In the genomic region with DNA sequence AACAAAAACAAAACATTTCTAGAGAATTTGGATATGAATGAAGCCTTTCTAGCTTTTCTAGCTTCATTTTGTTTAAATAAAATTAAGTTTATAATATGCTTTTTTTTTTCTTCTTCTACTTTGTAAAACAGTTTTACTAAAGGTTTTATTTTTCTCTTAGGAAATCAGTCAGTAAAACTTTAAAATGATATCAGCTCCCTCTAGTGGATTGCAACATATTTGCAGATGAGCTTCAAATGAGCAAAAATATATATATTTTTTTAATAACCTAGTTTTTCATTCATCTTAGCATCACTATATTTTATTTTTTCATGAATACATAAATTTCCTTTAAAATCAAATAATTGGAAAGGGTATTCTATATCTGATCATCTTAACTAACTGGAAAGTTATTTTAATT, we compare ENCODE assay signal across 18 mouse cellular contexts.
DNase-seq lines count a peak whose midpoint lies in the region; ATAC-seq and TF ChIP-seq lines count a peak whose summit lies in the region.
"Had no signal": no experiment of that assay in that cellular context is flagged by ENCODE, and none has a peak within 500 bp of the region (broad histone marks: within the 10 kb centered on the region; RNA-seq: fewer than 3 reads in every experiment).

No protein-coding gene starts in this region.

- H3K4me1 ChIP-seq in kidney, postnatal 0 days (replicated peaks; ENCODE audit: insufficient read depth, low read length) = no peaks in the 10 kb centered on the region
- no peaks in the 10 kb centered on the region for H3K4me1 ChIP-seq in kidney, embryonic 14.5 days (ENCODE audit: control insufficient read depth, insufficient read depth, low read length)
- no peaks in the 10 kb centered on the region for H3K4me1 ChIP-seq in stomach, postnatal 0 days (replicated peaks; ENCODE audit: control insufficient read depth, insufficient read depth)
- H3K4me1 ChIP-seq: embryonic facial prominence, embryonic 13.5 days; limb, embryonic 12.5 days; midbrain, embryonic 10.5 days had no signal

- no peak for ATAC-seq in kidney, postnatal 0 days (replicated peaks; ENCODE audit: low FRiP score, low read depth)
- no peak for ATAC-seq in kidney, embryonic 14.5 days (ENCODE audit: low FRiP score, low TSS enrichment)
- ATAC-seq in stomach, postnatal 0 days (ENCODE audit: low FRiP score, low TSS enrichment) = no peak

- TF ChIP-seq EP300 in stomach, postnatal 0 days (optimal IDR thresholded peaks at IDR 0.05) = no peak

- no peaks in the 10 kb centered on the region for H3K27me3 ChIP-seq in kidney, postnatal 0 days (ENCODE audit: insufficient read depth, low read length)
- H3K27me3 ChIP-seq in kidney, embryonic 14.5 days (ENCODE audit: control insufficient read depth, insufficient read depth, low read length) = no peaks in the 10 kb centered on the region
- no peaks in the 10 kb centered on the region for H3K27me3 ChIP-seq in stomach, postnatal 0 days (ENCODE audit: control insufficient read depth, insufficient read depth, low read length)
- H3K27me3 ChIP-seq: embryonic facial prominence, embryonic 13.5 days; limb, embryonic 12.5 days had no signal

- TF ChIP-seq CTCF in kidney, postnatal 0 days (IDR thresholded peaks at IDR 0.05; ENCODE audit: low read depth) = peak; percentile 42
- peak; percentile 50 for TF ChIP-seq CTCF in stomach, postnatal 0 days (IDR thresholded peaks at IDR 0.05; ENCODE audit: low read depth)

- H3K4me2 ChIP-seq in kidney, postnatal 0 days (ENCODE audit: low read length) = no peak overlapping the region
- no peak overlapping the region for H3K4me2 ChIP-seq in kidney, embryonic 14.5 days (replicated peaks; ENCODE audit: low read depth, low read length)
- H3K4me2 ChIP-seq in stomach, postnatal 0 days (replicated peaks; ENCODE audit: low read depth) = no peak overlapping the region
- H3K4me2 ChIP-seq: embryonic facial prominence, embryonic 13.5 days; limb, embryonic 12.5 days had no signal

- H3K9me3 ChIP-seq in kidney, postnatal 0 days (replicated peaks; ENCODE audit: low read length) = no peaks in the 10 kb centered on the region
- H3K9me3 ChIP-seq in kidney, embryonic 14.5 days (ENCODE audit: control insufficient read depth, low read length) = no peaks in the 10 kb centered on the region
- no peaks in the 10 kb centered on the region for H3K9me3 ChIP-seq in stomach, postnatal 0 days (ENCODE audit: control insufficient read depth, low read length)
- H3K9me3 ChIP-seq: embryonic facial prominence, embryonic 13.5 days; limb, embryonic 12.5 days; midbrain, embryonic 10.5 days had no signal

- no peak overlapping the region for H3K9ac ChIP-seq in kidney, postnatal 0 days (ENCODE audit: low read depth, low read length)
- H3K9ac ChIP-seq in kidney, embryonic 14.5 days (ENCODE audit: low read depth, low read length) = no peak overlapping the region
- no peak overlapping the region for H3K9ac ChIP-seq in stomach, postnatal 0 days (ENCODE audit: low read length)
- H3K9ac ChIP-seq: embryonic facial prominence, embryonic 13.5 days; limb, embryonic 12.5 days; liver, embryonic 14.5 days had no signal

- H3K4me3 ChIP-seq in kidney, postnatal 0 days (replicated peaks; ENCODE audit: low read depth, low read length) = no peak overlapping the region
- H3K4me3 ChIP-seq in kidney, embryonic 14.5 days (ENCODE audit: low read length) = no peak overlapping the region
- no peak overlapping the region for H3K4me3 ChIP-seq in stomach, postnatal 0 days (ENCODE audit: low read depth, low read length)
- H3K4me3 ChIP-seq: embryonic facial prominence, embryonic 13.5 days; limb, embryonic 12.5 days; midbrain, embryonic 10.5 days; myocyte had no signal

- no peaks in the 10 kb centered on the region for H3K36me3 ChIP-seq in kidney, postnatal 0 days (ENCODE audit: insufficient read depth, low read length)
- no peaks in the 10 kb centered on the region for H3K36me3 ChIP-seq in kidney, embryonic 14.5 days (ENCODE audit: control insufficient read depth, insufficient read depth, low read length)
- no peaks in the 10 kb centered on the region for H3K36me3 ChIP-seq in stomach, postnatal 0 days (ENCODE audit: control insufficient read depth, insufficient read depth, low read length)
- H3K36me3 ChIP-seq: embryonic facial prominence, embryonic 13.5 days; limb, embryonic 12.5 days; midbrain, embryonic 10.5 days had no signal

- no peak overlapping the region for H3K27ac ChIP-seq in kidney, postnatal 0 days
- no peak overlapping the region for H3K27ac ChIP-seq in kidney, embryonic 14.5 days (ENCODE audit: low read depth, low read length)
- H3K27ac ChIP-seq in stomach, postnatal 0 days (replicated peaks) = no peak overlapping the region
- H3K27ac ChIP-seq: embryonic facial prominence, embryonic 13.5 days; limb, embryonic 12.5 days; liver, embryonic 14.5 days; midbrain, embryonic 10.5 days had no signal

- DNase-seq in embryo, embryonic 11 days = peak; percentile 10
- no peak for DNase-seq in embryo, embryonic 10 days (ENCODE audit: low spot score)
- DNase-seq in kidney, postnatal 0 days (ENCODE audit: low spot score) = peak; percentile 23
- peak; percentile 17 for DNase-seq in retina, embryonic 14.5 days (ENCODE audit: low spot score)
- no peak for DNase-seq in retina, postnatal 1 day
- DNase-seq in stomach, postnatal 0 days (ENCODE audit: low spot score) = no peak
- DNase-seq in frontal cortex, postnatal 14 days (ENCODE audit: low spot score in 2 of 2) = no peak
- DNase-seq: B cell, adult 2 months; cerebellum, postnatal 14 days; lung, postnatal 36 days; right cerebral cortex, adult 18-20 months; thymus, adult 2 months had no signal

Comparison
In these comparisons a context has a peak if more than half of its experiments do, and no peak if none do; other contexts are left out.
1. DNase-seq: peak in embryo, embryonic 11 days (single experiment), kidney, postnatal 0 days (single experiment) and retina, embryonic 14.5 days (single experiment); none in embryo, embryonic 10 days (single experiment), retina, postnatal 1 day (single experiment), stomach, postnatal 0 days (single experiment) and frontal cortex, postnatal 14 days (0 of 2).